Mouse (Mus musculus) kidney, adult 2 months (tissue): ENCODE results near the gene Gab1.

Experiments
- CTCF ChIP-seq: fragments of 200-500 bp; conservative IDR thresholded peaks from 2 replicates; pipeline ENCODE4 v1.5.1; 2011; ENCODE audit warnings: low read depth, mild to moderate bottlenecking, control low read depth, low read length, moderate library complexity, mixed read lengths; ENCODE audit not compliant: insufficient read depth, insufficient read length
- POLR2A ChIP-seq: fragments of 200-500 bp; IDR thresholded peaks from one replicate; pipeline ENCODE4 v1.6.1; 2011; ENCODE audit warnings: low read depth, low read length, control low read depth

DNA sequence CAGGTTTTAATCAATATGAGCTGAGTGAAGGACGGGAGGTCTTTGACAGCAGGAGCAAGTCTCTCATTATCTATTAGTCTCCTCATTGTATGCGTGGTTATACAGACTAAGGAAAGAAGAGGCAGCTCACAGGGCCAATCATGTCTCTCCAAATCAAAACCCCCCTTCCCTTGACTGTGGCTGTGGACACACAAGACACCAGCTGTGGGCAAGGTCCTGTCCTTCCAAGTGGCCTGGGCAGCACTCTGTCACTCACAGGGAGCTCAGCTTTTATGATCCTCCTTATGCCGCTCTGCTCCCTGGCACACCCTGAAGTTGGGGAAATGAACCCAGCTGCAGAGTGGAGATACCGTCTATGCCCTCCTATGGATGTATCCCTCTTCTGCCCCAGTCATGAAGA, 55.2 kb downstream of the Gab1 start:
- TF ChIP-seq CTCF (no peak), POLR2A (no peak)
